Mouse (Mus musculus) spleen, postnatal 10 days (tissue): Measurements from ENCODE around the gene Rab39b.

ENCODE experiments used
- DNase-seq, 2 experiments: peaks; one replicate each; pipeline ENCODE4 v3.0.0; 2021 to 2022; ENCODE audit warnings: low spot score in 2 of 2

The Rab39b gene

GRCm38 (mm10) chrX:75577582-75578324 is at the start of gene Rab39b:
Gene Rab39b, minus strand, starts transcription at chrX:75578231.
- peak in 1 of 2 experiments; percentile 9 for DNase-seq

- no peak for DNase-seq
Observed at GRCm38 (mm10) chrX:75578539-75578938, 508 bp upstream of the Rab39b start.
